Mouse (Mus musculus): ENCODE measurements at regions not wholly inside any gene's neighbourhood (a gene's known extent, or its start where the extent isn't known, plus 50 kb on each side); places are given as distances from the start of the nearest gene placed in this dataset.

GRCm38 (mm10) chr6:94875065-94875464, 175.1 kb upstream of the Lrig1 start:
- Histone ChIP-seq H3K4me3 (ENCODE audit: low read depth, low read length) (no peak overlapping the region), H3K36me3 (ENCODE audit: control insufficient read depth, insufficient read depth) (no peaks in the 10 kb centered on the region), H3K27ac (ENCODE audit: low read depth, low read length) (no peak overlapping the region), H3K27me3 (replicated peaks; ENCODE audit: control insufficient read depth, insufficient read depth, low read length) (no peaks in the 10 kb centered on the region), H3K4me1 (replicated peaks; ENCODE audit: control insufficient read depth, insufficient read depth, low read length) (no peaks in the 10 kb centered on the region), H3K9me3 (ENCODE audit: control insufficient read depth) (no peaks in the 10 kb centered on the region), H3K9ac (ENCODE audit: low read depth, low read length) (no peak overlapping the region), H3K4me2 (replicated peaks; ENCODE audit: low read depth) (no peak overlapping the region)
- no peak for ATAC-seq
- no peak for TF ChIP-seq CTCF (IDR thresholded peaks at IDR 0.05; ENCODE audit: low read depth)
- WGBS = 93% methylated on average over 4 of the region's 4 CpGs

- no peak for ATAC-seq
- Histone ChIP-seq H3K27ac (ENCODE audit: low read depth, low read length) (no peak overlapping the region), H3K4me2 (replicated peaks; ENCODE audit: low read depth) (no peak overlapping the region), H3K4me1 (replicated peaks; ENCODE audit: control insufficient read depth, insufficient read depth, low read length) (no peaks in the 10 kb centered on the region), H3K4me3 (ENCODE audit: low read depth, low read length) (no peak overlapping the region), H3K27me3 (replicated peaks; ENCODE audit: control insufficient read depth, insufficient read depth, low read length) (no peaks in the 10 kb centered on the region), H3K36me3 (ENCODE audit: control insufficient read depth, insufficient read depth) (no peaks in the 10 kb centered on the region), H3K9ac (ENCODE audit: low read depth, low read length) (no peak overlapping the region), H3K9me3 (ENCODE audit: control insufficient read depth) (no peaks in the 10 kb centered on the region)
- 81% methylated on average over 1 of the region's 1 CpGs for WGBS
- no peak for TF ChIP-seq CTCF (IDR thresholded peaks at IDR 0.05; ENCODE audit: low read depth)
Measured at GRCm38 (mm10) chr6:94874415-94874814, 174.5 kb upstream of the Lrig1 start.

GRCm38 (mm10) chr6:94867952-94868351, 168.0 kb upstream of the Lrig1 start:
- no peak overlapping the region for H3K27ac ChIP-seq (ENCODE audit: low read depth, low read length)
- no peak overlapping the region for H3K9ac ChIP-seq (ENCODE audit: low read depth, low read length)
- no peaks in the 10 kb centered on the region for H3K4me1 ChIP-seq (replicated peaks; ENCODE audit: control insufficient read depth, insufficient read depth, low read length)
- no peaks in the 10 kb centered on the region for H3K36me3 ChIP-seq (ENCODE audit: control insufficient read depth, insufficient read depth)
- WGBS = 54% methylated on average over 3 of the region's 3 CpGs
- ATAC-seq = no peak
- no peaks in the 10 kb centered on the region for H3K27me3 ChIP-seq (replicated peaks; ENCODE audit: control insufficient read depth, insufficient read depth, low read length)
- TF ChIP-seq CTCF (IDR thresholded peaks at IDR 0.05; ENCODE audit: low read depth) = no peak
- no peak overlapping the region for H3K4me2 ChIP-seq (replicated peaks; ENCODE audit: low read depth)
- no peaks in the 10 kb centered on the region for H3K9me3 ChIP-seq (ENCODE audit: control insufficient read depth)
- no peak overlapping the region for H3K4me3 ChIP-seq (ENCODE audit: low read depth, low read length)

- 78% methylated on average over 2 of the region's 2 CpGs for WGBS
- Histone ChIP-seq H3K27ac (ENCODE audit: low read depth, low read length) (no peak overlapping the region), H3K4me2 (replicated peaks; ENCODE audit: low read depth) (no peak overlapping the region), H3K4me3 (ENCODE audit: low read depth, low read length) (no peak overlapping the region), H3K4me1 (replicated peaks; ENCODE audit: control insufficient read depth, insufficient read depth, low read length) (no peaks in the 10 kb centered on the region), H3K9ac (ENCODE audit: low read depth, low read length) (no peak overlapping the region), H3K9me3 (ENCODE audit: control insufficient read depth) (no peaks in the 10 kb centered on the region), H3K27me3 (replicated peaks; ENCODE audit: control insufficient read depth, insufficient read depth, low read length) (no peaks in the 10 kb centered on the region), H3K36me3 (ENCODE audit: control insufficient read depth, insufficient read depth) (no peaks in the 10 kb centered on the region)
- ATAC-seq = no peak
- no peak for TF ChIP-seq CTCF (IDR thresholded peaks at IDR 0.05; ENCODE audit: low read depth)
Measured at GRCm38 (mm10) chr6:94865498-94865897, 165.5 kb upstream of the Lrig1 start.

- no peak overlapping the region for H3K4me3 ChIP-seq (ENCODE audit: low read depth, low read length)
- H3K36me3 ChIP-seq (ENCODE audit: control insufficient read depth, insufficient read depth) = no peaks in the 10 kb centered on the region
- no peak overlapping the region for H3K9ac ChIP-seq (ENCODE audit: low read depth, low read length)
- TF ChIP-seq CTCF (IDR thresholded peaks at IDR 0.05; ENCODE audit: low read depth) = no peak
- no peak for ATAC-seq
- H3K27me3 ChIP-seq (replicated peaks; ENCODE audit: control insufficient read depth, insufficient read depth, low read length) = no peaks in the 10 kb centered on the region
- 78% methylated on average over 5 of the region's 5 CpGs for WGBS
- no peaks in the 10 kb centered on the region for H3K4me1 ChIP-seq (replicated peaks; ENCODE audit: control insufficient read depth, insufficient read depth, low read length)
- H3K4me2 ChIP-seq (replicated peaks; ENCODE audit: low read depth) = no peak overlapping the region
- no peak overlapping the region for H3K27ac ChIP-seq (ENCODE audit: low read depth, low read length)
- H3K9me3 ChIP-seq (ENCODE audit: control insufficient read depth) = no peaks in the 10 kb centered on the region
Measured at GRCm38 (mm10) chr6:94858121-94858621, 158.2 kb upstream of the Lrig1 start.

- TF ChIP-seq CTCF (IDR thresholded peaks at IDR 0.05; ENCODE audit: low read depth) = no peak
- H3K4me2 ChIP-seq (replicated peaks; ENCODE audit: low read depth) = no peak overlapping the region
- H3K9ac ChIP-seq (ENCODE audit: low read depth, low read length) = no peak overlapping the region
- no peaks in the 10 kb centered on the region for H3K27me3 ChIP-seq (replicated peaks; ENCODE audit: control insufficient read depth, insufficient read depth, low read length)
- no peak overlapping the region for H3K4me3 ChIP-seq (ENCODE audit: low read depth, low read length)
- no peak for ATAC-seq
- no peak overlapping the region for H3K27ac ChIP-seq (ENCODE audit: low read depth, low read length)
- 74% methylated on average over 4 of the region's 5 CpGs for WGBS
- H3K4me1 ChIP-seq (replicated peaks; ENCODE audit: control insufficient read depth, insufficient read depth, low read length) = no peaks in the 10 kb centered on the region
- no peaks in the 10 kb centered on the region for H3K36me3 ChIP-seq (ENCODE audit: control insufficient read depth, insufficient read depth)
- no peaks in the 10 kb centered on the region for H3K9me3 ChIP-seq (ENCODE audit: control insufficient read depth)
Measured at GRCm38 (mm10) chr6:94850121-94850520, 150.2 kb upstream of the Lrig1 start.

- Histone ChIP-seq H3K4me2 (replicated peaks; ENCODE audit: low read depth) (no peak overlapping the region), H3K4me1 (replicated peaks; ENCODE audit: control insufficient read depth, insufficient read depth, low read length) (no peaks in the 10 kb centered on the region), H3K4me3 (ENCODE audit: low read depth, low read length) (no peak overlapping the region), H3K9ac (ENCODE audit: low read depth, low read length) (no peak overlapping the region), H3K9me3 (ENCODE audit: control insufficient read depth) (no peaks in the 10 kb centered on the region), H3K36me3 (ENCODE audit: control insufficient read depth, insufficient read depth) (no peaks in the 10 kb centered on the region), H3K27ac (ENCODE audit: low read depth, low read length) (no peak overlapping the region), H3K27me3 (replicated peaks; ENCODE audit: control insufficient read depth, insufficient read depth, low read length) (no peaks in the 10 kb centered on the region)
- no peak for TF ChIP-seq CTCF (IDR thresholded peaks at IDR 0.05; ENCODE audit: low read depth)
- 63% methylated on average over 3 of the region's 3 CpGs for WGBS
- no peak for ATAC-seq
Measured at GRCm38 (mm10) chr6:94849533-94849932, 149.6 kb upstream of the Lrig1 start.
